Mouse (Mus musculus) frontal cortex, postnatal 10 days (tissue): Measurements from ENCODE around the gene Uqcr11.

Source experiments
- DNase-seq, 2 experiments: peaks; one replicate each; pipeline ENCODE4 v3.0.0; 2022; ENCODE audit warnings: low spot score in 2 of 2, mixed read lengths in 1 of 2

The Uqcr11 gene

DNA sequence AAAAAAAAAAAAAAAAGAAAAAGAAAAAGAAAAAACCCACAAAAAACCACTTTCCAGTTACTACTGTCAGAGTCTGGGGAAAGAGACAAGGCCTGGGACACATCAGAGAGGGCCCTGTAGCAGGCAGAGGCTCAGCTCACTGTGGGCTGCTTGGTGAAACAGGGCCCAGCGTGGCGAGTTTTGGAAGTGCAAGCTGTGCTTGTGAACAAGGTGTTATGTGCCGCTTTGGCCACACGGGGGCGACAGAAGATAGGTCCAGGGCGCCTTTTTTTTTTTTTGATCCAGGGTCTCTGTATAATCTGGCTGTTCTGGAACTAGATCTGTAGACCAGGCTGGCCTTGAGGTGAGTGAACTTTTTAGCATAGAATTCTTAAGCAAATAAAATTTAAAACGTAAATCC, 30.5 kb downstream of the Uqcr11 start:
- peak; percentile 79 to 90 for DNase-seq

DNA sequence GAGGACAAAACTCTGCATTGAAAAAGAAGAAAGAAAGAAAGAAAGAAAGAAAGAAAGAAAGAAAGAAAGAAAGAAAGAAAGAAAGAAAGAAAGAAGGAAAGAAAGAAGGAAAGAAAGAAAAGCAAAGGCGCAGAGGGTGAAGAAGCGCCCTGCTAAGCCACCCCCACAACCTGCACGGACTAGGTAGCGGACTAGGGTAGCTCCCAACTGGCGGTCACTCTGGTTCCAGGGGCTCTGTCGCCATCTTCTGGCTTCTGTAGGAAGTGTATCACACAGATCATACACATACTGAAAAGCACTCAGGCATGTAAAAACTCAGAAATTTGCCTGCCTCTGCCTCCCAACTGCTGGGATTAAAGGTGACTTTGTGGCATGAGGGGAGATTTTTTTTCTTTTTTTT, 32.6 kb downstream of the Uqcr11 start:
- peak in 1 of 2 experiments; percentile 71 for DNase-seq

DNA sequence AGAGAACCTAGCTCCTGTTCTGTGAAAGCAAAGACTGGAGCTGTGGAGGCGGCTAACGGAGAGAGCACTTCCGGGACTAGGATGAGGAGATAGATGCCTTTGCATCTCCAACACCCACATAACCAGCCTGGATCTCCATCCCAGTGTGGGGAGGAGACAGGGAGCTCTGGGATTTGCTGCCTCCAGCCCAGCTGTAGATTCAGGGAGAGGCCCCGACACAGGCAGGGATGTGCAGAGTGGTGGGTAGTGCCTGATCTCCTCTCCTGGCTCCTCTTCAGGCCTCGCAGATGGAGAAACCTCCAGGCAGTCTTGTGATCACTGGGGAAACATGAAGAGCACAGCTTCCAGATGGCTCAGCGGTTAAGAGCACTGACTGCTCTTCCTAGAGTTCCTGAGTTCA, 33.9 kb downstream of the Uqcr11 start:
- DNase-seq = no peak

DNA sequence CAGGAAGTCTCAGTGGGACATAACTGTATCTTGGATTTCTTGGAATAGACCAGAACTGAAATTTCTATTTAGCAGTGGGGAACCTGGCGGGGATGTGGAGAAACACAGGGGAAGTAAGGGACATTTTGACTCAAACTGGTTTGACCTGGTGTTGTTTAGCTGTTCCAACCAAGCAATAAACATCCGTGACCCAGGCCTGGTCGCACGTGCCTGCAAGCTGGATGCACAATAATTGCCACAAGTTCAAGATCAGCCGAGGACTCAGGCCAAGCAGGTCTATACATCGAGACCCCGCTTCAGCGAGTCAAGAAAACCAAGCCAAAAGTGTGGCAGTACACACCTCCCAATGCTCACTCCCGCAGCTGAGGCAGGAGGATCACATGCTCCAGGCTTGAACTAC, 34.6 kb downstream of the Uqcr11 start:
- DNase-seq = no peak

DNA sequence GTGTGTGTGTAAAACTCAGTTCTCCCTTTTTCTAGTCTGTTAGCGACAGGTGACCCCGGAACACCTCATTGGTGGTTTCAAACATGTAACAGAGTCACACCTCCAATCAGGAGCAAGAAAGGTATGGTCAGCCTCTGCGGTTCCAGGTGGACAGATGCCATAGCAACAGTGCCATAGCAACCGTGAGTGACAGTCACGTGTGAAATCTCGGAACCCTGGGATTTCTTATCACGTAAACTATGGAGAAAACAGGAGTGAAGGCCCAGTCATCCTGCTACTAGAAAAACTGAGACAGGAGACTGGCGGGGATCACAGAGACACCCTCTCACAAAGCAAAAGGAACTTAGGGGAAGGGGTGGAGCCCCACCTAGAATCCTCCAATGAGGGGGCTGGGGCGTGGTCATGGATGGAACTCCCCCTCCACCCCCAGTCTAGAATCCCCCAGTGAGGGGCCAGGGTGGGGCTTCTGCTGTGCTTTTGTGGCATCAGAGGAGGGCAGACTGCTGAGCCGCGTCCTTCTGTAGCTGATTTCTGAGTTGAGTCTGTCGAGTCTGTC, 35.1 kb downstream of the Uqcr11 start:
- peak in 1 of 2 experiments; percentile 72 for DNase-seq

DNA sequence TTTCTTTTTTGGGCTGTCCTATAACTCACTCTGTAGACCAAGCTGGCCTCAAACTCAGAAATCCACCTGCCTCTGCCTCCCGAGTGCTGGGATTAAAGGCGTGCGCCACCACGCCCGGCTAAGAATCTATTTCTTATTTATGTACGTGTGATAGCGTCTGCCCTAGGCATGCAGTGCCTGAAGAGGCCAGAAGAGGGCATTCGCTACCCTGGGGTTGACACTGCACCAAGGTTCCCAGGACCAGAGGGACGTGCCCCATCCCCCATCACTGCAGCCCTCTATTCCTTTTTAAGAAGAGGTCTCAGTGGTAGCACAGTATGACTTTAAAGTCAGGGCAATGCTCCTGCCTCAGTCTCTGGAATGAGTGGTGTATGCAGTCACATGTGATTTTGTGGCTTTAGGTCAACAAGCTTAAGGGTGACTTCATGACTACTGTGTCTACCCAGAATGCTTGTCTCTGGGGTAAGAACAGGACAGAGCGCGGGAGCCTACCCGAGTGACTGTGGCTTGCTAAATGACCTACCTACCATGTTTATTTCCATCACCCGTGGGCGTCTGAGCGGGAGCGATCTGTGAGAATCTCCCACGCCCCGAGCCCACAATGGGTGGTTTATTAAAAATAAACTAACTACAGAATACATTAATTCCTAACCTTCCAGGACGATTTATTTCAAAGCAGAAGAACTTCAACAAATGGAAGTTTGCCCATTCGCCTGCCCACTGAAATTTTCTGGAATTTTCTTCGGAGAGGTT, 36.5 kb downstream of the Uqcr11 start:
- no peak for DNase-seq

DNA sequence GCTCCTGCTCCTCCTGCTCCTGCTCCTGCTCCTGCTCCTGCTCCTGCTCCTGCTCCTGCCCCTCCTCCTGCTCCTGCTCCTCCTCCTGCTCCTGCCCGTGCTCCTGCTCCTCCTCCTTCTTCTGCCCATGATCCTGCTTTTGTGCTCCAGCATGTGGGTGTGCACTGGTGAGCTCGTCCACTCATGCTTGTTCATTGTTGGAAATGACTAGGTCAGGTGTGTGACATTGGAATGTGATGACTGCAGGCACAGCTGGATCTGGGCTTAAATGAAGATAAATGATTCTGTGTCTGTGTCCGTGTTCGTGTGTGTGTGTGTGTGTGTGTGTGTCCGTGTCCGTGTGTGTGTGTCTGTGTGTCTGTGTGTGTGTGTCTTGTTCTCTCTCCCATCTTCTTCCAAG, 38.2 kb downstream of the Uqcr11 start:
- no peak for DNase-seq

DNA sequence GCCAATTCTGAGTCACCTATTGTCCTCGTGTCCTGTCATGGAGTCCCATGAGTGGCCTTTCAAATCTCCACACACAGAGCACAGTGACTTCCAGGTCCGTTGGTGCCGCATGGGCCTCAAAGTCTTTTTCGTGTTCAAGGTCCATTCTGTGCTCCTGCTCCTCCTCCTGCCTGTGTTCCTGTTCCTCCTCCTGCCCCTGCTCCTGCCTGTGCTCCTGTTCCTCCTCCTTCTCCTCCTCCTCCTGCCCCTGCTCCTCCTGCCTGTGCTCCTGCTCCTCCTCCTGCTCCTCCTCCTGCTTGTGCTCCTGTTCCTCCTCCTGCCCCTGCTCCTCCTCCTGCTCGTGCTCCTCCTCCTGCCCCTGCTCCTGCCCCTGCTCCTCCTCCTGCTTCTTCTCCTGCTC, 38.7 kb downstream of the Uqcr11 start:
- no peak for DNase-seq

DNA sequence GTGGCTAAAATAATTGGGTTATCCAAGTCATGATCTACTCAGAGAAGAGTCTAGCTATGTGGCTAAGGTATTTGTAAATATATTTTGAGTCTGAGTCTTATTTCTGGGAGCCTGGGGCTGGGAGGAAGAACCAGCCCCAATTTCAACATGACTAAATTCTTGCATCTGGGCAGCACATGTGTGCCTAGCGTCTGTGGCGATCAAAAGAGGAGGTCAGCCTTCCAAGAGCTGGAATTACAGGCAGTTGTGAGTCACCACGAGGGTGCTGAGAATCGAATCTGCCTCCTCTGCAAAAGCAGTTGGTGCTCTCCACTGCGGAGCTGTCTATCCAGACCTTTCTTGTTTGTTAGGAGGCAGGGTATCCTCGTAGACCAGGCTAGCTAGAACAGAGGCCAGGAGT, 40.9 kb downstream of the Uqcr11 start:
- DNase-seq = no peak

DNA sequence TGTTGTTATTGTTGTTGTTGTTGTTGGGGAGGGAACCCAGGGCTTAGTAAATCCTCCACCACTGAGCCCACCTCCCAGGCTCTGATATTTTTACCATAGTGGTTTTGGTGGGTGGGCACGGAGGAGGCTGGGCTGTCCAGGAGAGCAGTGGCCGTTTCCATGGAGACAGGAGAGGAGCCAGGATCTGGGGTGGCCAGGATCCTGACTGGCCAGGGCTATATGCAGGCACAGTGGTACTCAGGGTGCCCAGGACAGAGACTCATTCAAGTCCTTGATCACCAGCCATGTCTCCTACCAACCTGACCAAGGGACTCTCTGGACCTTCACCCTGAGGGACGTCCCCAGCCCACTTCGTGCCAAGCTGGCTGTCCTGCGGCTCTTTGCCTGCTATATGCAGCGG, 42.9 kb downstream of the Uqcr11 start:
- DNase-seq = no peak

DNA sequence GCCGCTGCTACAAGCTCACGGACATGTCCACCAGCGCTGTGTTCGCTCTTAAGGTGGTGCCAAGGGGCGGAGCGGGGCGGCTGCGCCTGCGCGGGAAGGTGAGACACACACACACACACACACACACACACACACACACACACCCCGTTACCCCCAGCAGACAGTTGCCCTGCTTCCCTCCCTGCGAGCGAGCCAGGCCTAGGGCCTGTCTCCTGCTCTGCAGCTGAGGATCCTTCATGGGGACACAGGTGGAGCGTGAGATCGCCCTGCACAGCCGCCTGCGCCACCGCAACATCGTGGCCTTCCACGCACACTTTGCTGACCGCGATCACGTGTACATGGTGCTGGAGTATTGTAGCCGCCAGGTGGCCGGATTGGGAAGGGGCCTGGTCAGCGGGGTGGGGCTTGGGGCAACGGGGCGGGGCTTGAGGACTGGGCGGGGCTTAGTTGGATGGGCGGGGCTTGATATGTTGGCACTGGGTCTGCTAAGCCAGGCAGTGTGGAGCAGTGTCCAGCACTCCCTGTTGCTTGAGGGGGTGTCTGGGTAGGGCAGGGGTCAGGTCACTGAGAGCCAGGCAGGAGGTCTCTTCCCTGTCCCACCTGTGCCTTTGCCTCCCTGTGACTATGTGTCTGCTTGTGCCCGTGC, 48.5 kb downstream of the Uqcr11 start:
- no peak for DNase-seq

DNA sequence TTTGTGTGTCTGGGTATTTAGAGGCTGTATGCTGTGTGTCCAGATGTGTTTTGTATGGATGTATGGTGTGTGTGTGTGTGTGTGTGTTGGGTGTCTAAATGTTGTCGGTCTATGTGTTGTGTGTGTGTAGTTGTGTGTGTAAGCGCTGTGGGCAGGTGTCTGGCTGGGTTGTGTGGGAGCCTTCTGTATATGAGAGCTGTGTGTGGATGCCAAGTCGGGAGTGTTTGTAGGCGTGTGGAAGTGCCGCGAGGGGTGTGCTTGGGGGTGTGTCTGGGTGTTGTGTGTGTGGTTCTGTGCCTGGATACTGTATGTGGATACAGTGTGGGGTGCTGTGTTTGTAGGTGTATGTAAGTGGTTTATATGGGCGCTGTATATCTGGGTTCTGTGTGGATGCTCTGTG, 49.3 kb downstream of the Uqcr11 start:
- no peak for DNase-seq

DNA sequence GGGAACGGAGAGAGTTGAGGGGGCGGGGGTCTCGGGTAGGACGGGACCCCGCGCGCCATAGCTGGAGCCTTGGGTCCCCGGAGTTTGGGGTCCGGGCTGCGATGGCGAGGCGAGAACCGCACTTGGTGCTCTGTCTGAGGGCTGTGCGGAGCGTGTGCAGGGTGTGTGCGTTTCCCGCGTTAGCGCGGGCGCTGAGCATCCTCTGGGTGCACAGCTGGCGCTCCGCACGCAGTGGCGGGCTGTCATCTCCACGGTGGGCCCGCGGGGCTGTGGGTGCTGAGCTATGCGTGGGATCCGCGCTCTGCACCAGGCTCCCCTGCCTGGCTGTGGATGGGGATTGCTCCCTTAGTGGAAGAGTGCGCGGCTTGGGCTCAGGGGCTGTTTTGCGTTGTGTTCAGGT, 49.9 kb downstream of the Uqcr11 start:
- DNase-seq = no peak

DNA sequence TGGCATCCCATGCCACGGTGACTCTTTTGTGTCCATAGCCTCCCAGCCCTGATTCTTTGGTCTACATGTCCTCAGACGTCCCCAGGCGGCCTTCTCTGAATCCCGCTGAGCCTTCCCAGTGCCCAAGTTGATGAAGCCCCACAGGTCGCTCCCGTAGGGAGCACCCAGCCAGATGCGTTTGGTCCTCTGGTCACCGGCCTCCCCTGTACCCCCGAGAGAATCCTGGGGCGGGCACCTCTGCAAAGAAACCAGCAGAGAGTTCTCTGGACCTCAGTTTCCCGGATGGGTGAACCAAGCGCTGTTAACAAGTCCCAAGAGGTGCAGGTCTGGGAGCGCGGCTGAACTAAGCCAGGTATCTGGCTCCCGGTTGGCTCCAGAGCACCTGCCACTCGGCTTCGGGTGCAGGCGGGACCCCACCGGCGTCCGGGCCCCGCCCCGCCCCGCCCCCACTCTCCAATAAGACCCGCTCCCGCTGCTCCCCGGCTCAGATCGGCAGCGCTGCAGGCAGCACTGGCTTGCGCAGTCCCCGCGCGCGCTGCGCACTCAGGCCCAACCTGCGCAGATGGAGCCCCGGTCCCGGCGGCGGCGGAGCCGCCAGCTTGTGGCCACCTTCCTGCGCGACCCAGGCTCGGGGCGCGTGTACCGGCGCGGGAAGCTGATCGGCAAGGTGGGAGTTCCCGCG, 50.5 kb downstream of the Uqcr11 start, which contains the start of gene Plk5:
TSS of gene Plk5 (plus strand) at position 459 of the 682 bp plus-strand sequence.
- DNase-seq = no peak

DNA sequence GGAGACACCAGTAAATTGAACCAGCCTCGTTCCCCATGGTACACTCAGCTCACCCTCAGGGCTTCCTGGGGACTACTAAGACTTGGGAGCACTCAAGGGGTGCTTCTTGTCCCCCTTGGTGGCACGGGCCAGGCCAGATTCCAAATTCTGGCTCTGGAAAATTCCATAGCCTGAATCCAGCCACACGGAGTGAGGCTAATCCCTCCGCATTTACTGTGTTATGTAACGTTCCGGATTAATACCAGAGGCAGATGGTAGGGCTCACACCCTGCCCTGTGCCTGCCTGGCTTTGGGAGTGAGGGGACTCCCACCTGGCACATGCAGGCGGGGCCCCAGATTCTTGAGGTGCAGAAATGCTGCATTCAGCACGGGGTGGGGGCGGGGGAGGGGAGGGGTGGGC, 51.2 kb downstream of the Uqcr11 start:
- no peak for DNase-seq
